Mouse (Mus musculus) intestine, embryonic 16.5 days (tissue): ENCODE results near the gene E2f4. TPM values are rescaled to one million over a fixed set of nuclear protein-coding genes. Genes with fewer than 3 reads are reported as not detected.

ENCODE experiments used
- ATAC-seq: fragments of 200-750 bp; cut with Nextera tagmentation; 2 replicates; pipeline ENCODE4 v1.8.0; 2017; ENCODE audit warnings: moderate TSS enrichment, moderate library complexity
- H3K27ac ChIP-seq: fragments of 300-500 bp; sonication (generic); 2 replicates; pipeline ENCODE4 v1.5.1; 2014; ENCODE audit warnings: mild to moderate bottlenecking, low read length
- H3K27me3 ChIP-seq: fragments of 300-500 bp; sonication (generic); replicated peaks from 2 replicates; pipeline ENCODE4 v1.6.1; 2014; ENCODE audit warnings: low read length, control low read depth, mixed read lengths; ENCODE audit not compliant: control insufficient read depth, insufficient read depth
- H3K36me3 ChIP-seq: fragments of 300-500 bp; sonication (generic); 2 replicates; pipeline ENCODE4 v1.6.1; 2014; ENCODE audit warnings: low read length, control low read depth; ENCODE audit not compliant: control insufficient read depth, insufficient read depth
- H3K4me1 ChIP-seq: fragments of 300-500 bp; sonication (generic); 2 replicates; pipeline ENCODE4 v1.6.1; 2014; ENCODE audit warnings: low read length, control low read depth, mixed read lengths; ENCODE audit not compliant: control insufficient read depth, insufficient read depth
- H3K4me2 ChIP-seq: fragments of 300-500 bp; sonication (generic); 2 replicates; pipeline ENCODE4 v1.6.1; 2014; ENCODE audit warnings: low read depth, low read length, control low read depth
- H3K4me3 ChIP-seq: fragments of 300-500 bp; sonication (generic); 2 replicates; pipeline ENCODE4 v1.5.1; 2014; ENCODE audit warnings: mild to moderate bottlenecking, low read length
- H3K9ac ChIP-seq: fragments of 300-500 bp; sonication (generic); 2 replicates; pipeline ENCODE4 v1.6.1; 2014; ENCODE audit warnings: low read depth, low read length
- H3K9me3 ChIP-seq: fragments of 300-500 bp; sonication (generic); 2 replicates; pipeline ENCODE4 v1.6.1; 2016; ENCODE audit warnings: low read length, control low read depth; ENCODE audit not compliant: control insufficient read depth
- WGBS: fragments of 180-500 bp; shearing (Covaris S2); extraction: QIAGEN DNeasy Blood & Tissue Kit; methylation state at CpG from one replicate; pipeline ENCODE4 v1.1.7; 2014; 5-methylcytosine and 5-hydroxymethylcytosine counted together
- polyA plus RNA-seq: library from polyadenylated mRNA; unstranded; fragments of >200 nt; fragmentation: Nextera tagmentation; extraction: Ambion mirVana; gene quantifications from 2 replicates; pipeline ENCODE4 v1.2.1, GENCODE M21; 2015

E2f4 gene
- polyA plus RNA-seq, 1 experiment from 2014 or later: 89.2 TPM

DNA sequence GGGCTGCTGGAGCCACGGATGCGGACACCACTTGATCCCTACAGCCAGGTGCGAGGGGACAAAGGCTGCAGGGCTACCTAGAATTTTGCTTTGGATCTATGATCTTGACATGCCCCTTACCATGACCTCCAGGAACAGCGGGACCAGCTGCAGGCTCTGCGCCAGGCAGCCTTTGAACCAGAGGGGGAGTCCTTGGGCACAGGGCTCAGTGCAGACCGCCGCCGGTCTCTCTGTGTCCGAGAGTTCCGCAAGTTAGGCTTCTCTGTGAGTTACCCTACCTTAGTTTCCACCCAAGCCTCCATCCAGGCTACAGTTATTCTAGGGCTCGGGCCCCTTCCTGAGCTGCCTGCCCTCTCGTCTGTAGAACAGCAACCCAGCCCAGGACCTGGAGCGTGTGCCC is 10.2 kb downstream of the E2f4 start:
- H3K27me3 ChIP-seq: no peaks in the 10 kb centered on the region
- H3K9ac ChIP-seq: no peak overlapping the region
- no peak overlapping the region for H3K4me3 ChIP-seq
- H3K27ac ChIP-seq: no peak overlapping the region
- H3K9me3 ChIP-seq: no peaks in the 10 kb centered on the region
- H3K4me2 ChIP-seq: no peak overlapping the region
- 94% methylated on average over 13 of the region's 13 CpGs for WGBS
- H3K4me1 ChIP-seq: peaks cover 15% of the 10 kb centered on the region
- no peak for ATAC-seq
- H3K36me3 ChIP-seq: peaks cover 9% of the 10 kb centered on the region; the same call in 1 of the 2 replicates

DNA sequence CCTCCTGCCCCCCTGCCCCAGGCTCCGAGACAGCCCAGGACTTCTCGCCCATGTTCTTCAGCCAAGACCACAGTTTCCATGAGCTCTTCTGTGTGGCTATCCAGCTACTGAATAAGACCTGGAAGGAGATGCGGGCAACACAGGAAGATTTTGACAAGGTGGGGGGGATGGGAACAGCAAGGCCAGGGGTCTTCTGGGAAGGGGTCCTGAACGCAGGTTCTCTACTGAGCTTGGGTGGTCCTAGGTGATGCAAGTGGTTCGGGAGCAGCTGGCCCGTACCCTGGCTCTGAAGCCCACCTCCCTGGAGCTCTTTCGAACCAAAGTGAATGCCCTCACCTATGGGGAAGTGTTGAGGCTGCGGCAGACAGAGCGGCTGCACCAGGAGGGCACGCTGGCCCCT is 11.0 kb downstream of the E2f4 start:
- Histone ChIP-seq H3K4me3 (no peak overlapping the region), H3K27me3 (no peaks in the 10 kb centered on the region), H3K9me3 (no peaks in the 10 kb centered on the region), H3K27ac (no peak overlapping the region), H3K9ac (no peak overlapping the region), H3K4me2 (no peak overlapping the region), H3K4me1 (peaks cover 15% of the 10 kb centered on the region), H3K36me3 (peaks cover 9% of the 10 kb centered on the region; the same call in 1 of the 2 replicates)
- no peak for ATAC-seq
- WGBS: 91% methylated on average over 10 of the region's 10 CpGs

DNA sequence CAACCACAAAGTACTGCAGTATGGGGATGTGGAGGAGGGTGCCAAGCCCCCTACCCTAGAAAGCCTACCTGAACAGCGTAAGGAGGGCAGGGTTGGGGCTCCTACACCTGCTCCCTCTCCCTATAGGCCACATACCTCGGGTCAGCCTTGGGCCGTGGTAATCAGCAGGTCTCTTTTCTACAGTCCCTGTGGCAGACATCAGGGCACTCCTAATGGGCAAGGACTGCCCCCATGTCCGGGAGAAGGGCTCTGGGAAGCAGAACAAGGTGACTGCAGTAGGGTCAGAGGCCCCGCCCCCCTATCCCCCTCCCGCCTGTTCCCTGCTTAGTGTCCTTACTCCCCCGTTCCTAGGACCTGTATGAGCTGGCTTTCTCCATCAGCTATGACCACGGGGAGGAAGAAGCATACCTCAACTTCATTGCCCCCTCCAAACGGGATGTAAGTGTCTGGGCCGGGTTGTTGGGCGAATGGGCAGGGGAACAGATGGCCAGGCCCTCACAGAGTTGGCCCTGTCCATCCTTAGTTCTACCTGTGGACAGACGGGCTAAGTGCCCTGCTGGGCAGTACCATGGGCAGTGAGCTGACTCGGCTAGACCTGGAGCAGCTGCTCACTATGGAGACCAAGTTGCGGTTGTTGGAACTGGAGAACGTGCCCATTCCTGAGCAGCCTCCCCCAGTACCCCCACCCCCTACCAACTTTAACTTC is 11.8 kb downstream of the E2f4 start:
- no peak for ATAC-seq
- Histone ChIP-seq H3K4me2 (no peak overlapping the region), H3K9me3 (no peaks in the 10 kb centered on the region), H3K9ac (no peak overlapping the region), H3K27ac (no peak overlapping the region), H3K4me1 (peaks cover 14% of the 10 kb centered on the region), H3K27me3 (no peaks in the 10 kb centered on the region), H3K4me3 (no peak overlapping the region), H3K36me3 (peaks cover 9% of the 10 kb centered on the region; the same call in 1 of the 2 replicates)
- WGBS: 84% methylated on average over 15 of the region's 15 CpGs

DNA sequence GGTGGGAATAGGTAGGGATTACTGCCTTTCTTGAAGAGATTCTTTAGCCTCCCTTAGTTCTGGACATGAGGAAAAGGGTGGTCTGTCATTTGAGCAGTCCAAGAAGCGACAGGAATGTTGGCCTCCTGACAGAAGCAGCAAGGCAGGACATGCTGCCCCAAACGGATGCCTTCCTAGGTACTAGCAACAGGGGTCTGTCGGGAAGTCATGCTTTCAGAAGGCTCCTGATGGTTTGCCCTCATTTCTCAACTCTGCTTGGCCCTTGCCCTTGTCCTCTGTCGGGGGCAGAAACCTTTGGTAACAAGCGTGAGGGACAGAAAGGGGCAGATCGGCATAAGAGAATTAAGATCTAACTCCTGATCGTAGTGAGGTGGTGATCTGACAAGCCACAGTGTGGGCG is 12.7 kb downstream of the E2f4 start:
- ATAC-seq: no peak
- peaks cover 6% of the 10 kb centered on the region; the same call in 1 of the 2 replicates for H3K4me1 ChIP-seq
- H3K4me3 ChIP-seq: no peak overlapping the region
- no peak overlapping the region for H3K4me2 ChIP-seq
- peaks cover 9% of the 10 kb centered on the region; the same call in 1 of the 2 replicates for H3K36me3 ChIP-seq
- no peaks in the 10 kb centered on the region for H3K27me3 ChIP-seq
- no peaks in the 10 kb centered on the region for H3K9me3 ChIP-seq
- H3K9ac ChIP-seq: no peak overlapping the region
- H3K27ac ChIP-seq: no peak overlapping the region
- WGBS: 83% methylated on average over 8 of the region's 8 CpGs

DNA sequence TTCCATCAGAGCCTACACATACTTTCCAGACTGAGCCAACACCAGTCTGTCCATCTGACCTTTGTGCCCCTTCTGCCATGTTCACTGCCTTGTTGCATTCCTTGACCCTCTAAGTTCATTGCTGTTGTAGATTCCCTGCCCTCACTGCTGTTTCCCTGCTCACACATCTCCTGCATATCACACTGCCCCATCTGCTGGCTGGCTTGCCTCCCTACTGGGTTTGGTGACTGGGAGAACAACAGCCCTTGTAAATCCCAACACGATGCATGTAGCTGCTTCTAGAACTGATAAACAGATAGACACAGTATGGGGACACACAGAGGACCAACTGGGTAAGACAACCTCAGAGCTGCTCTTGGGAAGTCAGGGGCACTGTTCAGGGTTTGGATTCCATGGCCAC is 14.3 kb downstream of the E2f4 start:
- Histone ChIP-seq H3K4me3 (no peak overlapping the region), H3K36me3 (peaks cover 9% of the 10 kb centered on the region; the same call in 1 of the 2 replicates), H3K4me1 (no peaks in the 10 kb centered on the region), H3K27ac (no peak overlapping the region), H3K4me2 (no peak overlapping the region), H3K9ac (no peak overlapping the region), H3K9me3 (no peaks in the 10 kb centered on the region), H3K27me3 (no peaks in the 10 kb centered on the region)
- ATAC-seq: no peak
- 88% methylated on average over 1 of the region's 1 CpGs for WGBS

DNA sequence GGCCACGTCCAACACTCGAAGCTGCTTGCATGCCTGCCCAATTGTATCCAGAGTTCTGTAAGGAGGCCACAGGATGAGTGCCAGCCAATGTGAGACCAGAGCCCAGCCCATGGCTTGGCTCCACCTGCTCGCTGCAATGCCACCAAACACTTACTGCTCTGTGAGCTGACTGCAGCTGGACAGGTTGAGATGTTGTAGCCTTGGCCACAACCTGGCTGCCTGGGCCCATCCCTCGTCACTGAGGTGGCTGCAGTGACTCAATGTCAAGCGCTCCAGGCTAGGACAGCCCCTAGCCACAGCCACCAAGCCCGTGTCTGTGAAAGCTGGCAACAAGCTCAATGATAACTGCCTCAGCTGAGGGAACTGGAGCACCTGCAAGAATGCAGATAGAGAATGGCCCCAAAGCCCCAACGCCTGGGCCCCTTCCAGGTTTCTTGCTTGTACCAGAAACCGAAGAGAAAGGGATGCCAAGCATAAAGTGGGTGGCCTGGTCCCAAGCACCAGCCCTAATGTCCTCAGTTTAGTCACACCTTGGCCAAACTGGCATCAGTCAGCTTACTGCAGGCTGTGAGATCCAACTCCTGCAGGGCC is 15.5 kb downstream of the E2f4 start:
- ATAC-seq: no peak
- no peaks in the 10 kb centered on the region for H3K4me1 ChIP-seq

DNA sequence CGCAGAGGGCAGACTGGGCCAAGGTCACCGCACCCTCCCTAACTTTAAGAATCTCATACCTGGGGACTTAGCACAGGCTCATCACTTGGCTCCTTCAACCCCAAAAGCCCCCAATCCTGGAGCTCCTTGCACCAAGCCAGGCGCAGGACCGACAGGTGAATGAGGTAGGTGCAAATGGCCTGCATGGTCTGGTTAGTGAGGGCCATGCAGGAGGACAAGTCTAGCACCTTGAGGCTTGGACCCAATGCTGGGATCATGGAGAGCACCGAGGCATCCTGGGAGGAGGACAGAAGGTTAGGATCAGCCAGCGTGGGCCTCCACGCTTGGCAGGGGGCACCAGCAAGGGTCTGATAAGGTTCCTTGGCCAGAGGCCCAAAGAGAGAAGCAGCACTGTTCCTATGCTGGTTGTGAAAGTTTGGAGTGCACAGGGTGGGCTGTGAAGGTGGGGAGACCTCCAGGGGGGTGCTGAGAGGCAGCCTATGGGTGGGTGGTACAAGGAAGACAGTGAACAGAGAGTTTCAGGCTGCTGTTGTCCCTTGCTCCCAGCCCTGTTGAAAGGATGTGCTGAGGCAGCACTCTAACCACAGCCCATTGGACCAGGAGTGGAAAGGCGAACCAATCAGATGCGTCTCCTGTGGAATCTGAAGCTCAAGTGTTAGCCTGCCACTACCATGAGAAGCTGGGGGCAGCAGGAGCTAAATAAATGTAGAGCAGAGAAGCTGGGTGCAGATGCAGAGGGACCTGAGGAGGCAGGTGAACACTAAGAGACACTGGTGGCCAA is 16.3 kb downstream of the E2f4 start:
- H3K9ac ChIP-seq: no peak overlapping the region
- H3K4me1 ChIP-seq: no peaks in the 10 kb centered on the region
- H3K4me2 ChIP-seq: no peak overlapping the region
- H3K4me3 ChIP-seq: no peak overlapping the region
- no peak for ATAC-seq
- peaks cover 3% of the 10 kb centered on the region; the same call in 1 of the 2 replicates for H3K36me3 ChIP-seq
- no peaks in the 10 kb centered on the region for H3K27me3 ChIP-seq
- H3K27ac ChIP-seq: no peak overlapping the region
- 81% methylated on average over 9 of the region's 9 CpGs for WGBS
- H3K9me3 ChIP-seq: no peaks in the 10 kb centered on the region

More for the DNA sequence above, 15.5 kb downstream of the E2f4 start:
- no peak overlapping the region for H3K9ac ChIP-seq
- no peaks in the 10 kb centered on the region for H3K27me3 ChIP-seq
- no peaks in the 10 kb centered on the region for H3K9me3 ChIP-seq
- H3K27ac ChIP-seq: no peak overlapping the region
- WGBS: 91% methylated on average over 8 of the region's 8 CpGs
- H3K4me3 ChIP-seq: no peak overlapping the region
- no peak overlapping the region for H3K4me2 ChIP-seq
- H3K36me3 ChIP-seq: peaks cover 4% of the 10 kb centered on the region; the same call in 1 of the 2 replicates

DNA sequence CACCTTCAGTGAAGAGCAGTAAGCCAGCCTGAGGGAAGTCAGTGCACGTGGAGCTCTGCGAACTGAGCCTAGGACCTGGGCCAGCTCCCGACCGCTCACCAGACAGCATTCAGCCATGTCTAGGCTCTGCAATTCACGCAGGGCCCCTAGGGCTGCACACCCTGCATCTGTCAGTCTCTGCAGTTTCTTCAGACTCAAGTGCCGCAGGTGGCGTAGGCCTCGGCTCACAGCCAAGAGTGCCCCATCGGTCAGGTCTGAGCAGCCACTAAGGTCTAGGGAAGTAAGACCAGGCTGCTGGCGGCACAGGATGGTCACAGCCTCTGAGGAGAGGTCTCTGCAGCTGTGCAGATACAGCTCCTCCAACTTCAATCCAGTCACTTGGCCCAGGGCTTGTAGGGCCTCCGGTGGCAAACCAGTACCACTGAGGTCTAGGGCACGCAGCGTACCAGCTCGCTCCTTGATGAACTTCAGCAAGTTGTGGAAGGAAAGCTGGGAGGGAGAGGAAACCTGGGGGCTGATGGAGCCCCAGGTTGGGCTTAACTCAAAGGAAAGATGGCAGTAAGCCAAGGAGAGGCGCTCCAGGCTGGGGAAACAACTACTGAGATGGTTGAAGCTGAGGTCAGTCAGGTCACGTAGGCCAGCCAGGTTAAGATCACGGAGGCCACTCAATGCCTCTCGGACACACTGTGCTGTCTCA is 17.8 kb downstream of the E2f4 start:
- 89% methylated on average over 18 of the region's 18 CpGs for WGBS
- no peaks in the 10 kb centered on the region for H3K36me3 ChIP-seq
- H3K27ac ChIP-seq: no peak overlapping the region
- no peaks in the 10 kb centered on the region for H3K4me1 ChIP-seq
- no peaks in the 10 kb centered on the region for H3K9me3 ChIP-seq
- H3K4me2 ChIP-seq: no peak overlapping the region
- no peak for ATAC-seq
- H3K4me3 ChIP-seq: no peak overlapping the region
- no peak overlapping the region for H3K9ac ChIP-seq
- no peaks in the 10 kb centered on the region for H3K27me3 ChIP-seq

DNA sequence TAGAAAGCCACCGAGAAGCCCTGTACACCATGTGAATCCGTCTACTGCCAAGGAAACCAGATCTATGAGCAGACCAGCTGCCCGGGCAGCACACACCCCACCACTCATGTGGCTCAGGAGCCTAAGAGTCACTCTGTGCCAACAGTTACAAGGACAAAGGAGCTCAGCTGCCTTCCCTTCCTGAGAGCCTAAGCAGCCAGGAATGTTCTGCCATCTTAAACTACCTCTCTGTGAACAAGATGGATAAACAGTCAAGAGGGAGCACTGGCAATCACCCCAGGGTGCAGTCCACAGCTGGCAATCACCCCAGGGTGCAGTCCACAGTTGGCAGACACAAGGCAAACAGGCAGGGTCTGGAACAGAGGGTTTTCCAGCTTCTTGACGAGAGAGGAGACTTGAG is 20.5 kb downstream of the E2f4 start:
- no peaks in the 10 kb centered on the region for H3K4me1 ChIP-seq
- H3K9ac ChIP-seq: no peak overlapping the region
- H3K27ac ChIP-seq: no peak overlapping the region
- H3K36me3 ChIP-seq: no peaks in the 10 kb centered on the region
- no peaks in the 10 kb centered on the region for H3K27me3 ChIP-seq
- no peak for ATAC-seq
- H3K4me3 ChIP-seq: no peak overlapping the region
- WGBS: 87% methylated on average over 4 of the region's 4 CpGs
- no peak overlapping the region for H3K4me2 ChIP-seq
- no peaks in the 10 kb centered on the region for H3K9me3 ChIP-seq
